Mouse (Mus musculus) cortical plate, adult 2 months (tissue): Measurements from ENCODE around the gene Gm7980. TPM values are rescaled to one million over a fixed set of nuclear protein-coding genes. Genes with fewer than 3 reads are reported as not detected.
"Not testable (repeated sequence)": the region's sequence is repeated elsewhere in the genome, so short reads cannot be mapped to it uniquely, and the experiment has no call there.

ENCODE experiments used
- H3K27ac ChIP-seq: fragments of 200-500 bp; 2 replicates; pipeline ENCODE4 v1.5.1; 2012; ENCODE audit warnings: low read length, control low read depth, inconsistent platforms; ENCODE audit not compliant: insufficient read depth
- H3K4me1 ChIP-seq: fragments of 200-500 bp; 2 replicates; pipeline ENCODE4 v1.6.1; 2011; ENCODE audit warnings: low read length; ENCODE audit not compliant: control insufficient read depth, insufficient read depth
- H3K4me3 ChIP-seq: fragments of 200-500 bp; 2 replicates; pipeline ENCODE4 v1.5.1; 2011; ENCODE audit warnings: mild to moderate bottlenecking, low read length, control low read depth; ENCODE audit not compliant: insufficient read depth
- polyA plus RNA-seq: library from polyadenylated mRNA; depleted of rRNA; stranded (reverse); fragments of >200 nt; gene quantifications from 2 replicates; pipeline ENCODE4 v1.2.3, GENCODE M21; 2012; rRNA removed

Gm7980 gene
- polyA plus RNA-seq, result not detected in 2 replicates

- not testable (repeated sequence) for H3K4me3 ChIP-seq, H3K4me1 ChIP-seq, H3K27ac ChIP-seq
These were observed at the start of gene Gm7980 for GRCm38 (mm10) chr14:41907190-41907589. Gene Gm7980 (minus strand): TSS chr14:41907290.

GRCm38 (mm10) chr14:41943695-41944094 lies 36.6 kb upstream of the Gm7980 start, which contains the start of gene 1700024B05Rik:
Gene 1700024B05Rik (plus strand): TSS chr14:41943995.
- H3K4me3 ChIP-seq, H3K4me1 ChIP-seq, H3K27ac ChIP-seq: not testable (repeated sequence)

- not testable (repeated sequence) for H3K4me3 ChIP-seq, H3K27ac ChIP-seq, H3K4me1 ChIP-seq
These were observed 17.6 kb upstream of the Gm7980 start, which contains the start of gene 1700049E17Rik1 for GRCm38 (mm10) chr14:41924649-41925048. Gene 1700049E17Rik1 (plus strand): TSS chr14:41924949.

Other genes with a start within 250 kb of the Gm7980 start
- gene Gm8068, start 205.4 kb downstream of the Gm7980 start, polyA plus RNA-seq, result not detected in 2 replicates
- gene Gm7929, start 156.7 kb downstream of the Gm7980 start, polyA plus RNA-seq, result not detected in 2 replicates
- not detected in 2 replicates for gene Gm47189, start 134.8 kb downstream of the Gm7980 start, polyA plus RNA-seq
- not detected in 2 replicates for gene 1700049E17Rik1, start 17.7 kb upstream of the Gm7980 start, polyA plus RNA-seq
- gene 1700024B05Rik, start 36.7 kb upstream of the Gm7980 start, polyA plus RNA-seq, result not detected in 2 replicates
- gene Gm6401, start 60.6 kb upstream of the Gm7980 start, polyA plus RNA-seq, result not detected in 2 replicates
- gene Gm3543, start 76.0 kb upstream of the Gm7980 start, polyA plus RNA-seq, result not detected in 2 replicates
- gene Gm7951, start 210.1 kb upstream of the Gm7980 start, polyA plus RNA-seq, result not detected in 2 replicates